Mouse (Mus musculus): ENCODE data around the gene Enox1.

The Enox1 gene

GRCm38 (mm10) chr14:77617250-77617649 is 460.7 kb downstream of the Enox1 start:
- ATAC-seq (ENCODE audit: low TSS enrichment), result no peak

DNA sequence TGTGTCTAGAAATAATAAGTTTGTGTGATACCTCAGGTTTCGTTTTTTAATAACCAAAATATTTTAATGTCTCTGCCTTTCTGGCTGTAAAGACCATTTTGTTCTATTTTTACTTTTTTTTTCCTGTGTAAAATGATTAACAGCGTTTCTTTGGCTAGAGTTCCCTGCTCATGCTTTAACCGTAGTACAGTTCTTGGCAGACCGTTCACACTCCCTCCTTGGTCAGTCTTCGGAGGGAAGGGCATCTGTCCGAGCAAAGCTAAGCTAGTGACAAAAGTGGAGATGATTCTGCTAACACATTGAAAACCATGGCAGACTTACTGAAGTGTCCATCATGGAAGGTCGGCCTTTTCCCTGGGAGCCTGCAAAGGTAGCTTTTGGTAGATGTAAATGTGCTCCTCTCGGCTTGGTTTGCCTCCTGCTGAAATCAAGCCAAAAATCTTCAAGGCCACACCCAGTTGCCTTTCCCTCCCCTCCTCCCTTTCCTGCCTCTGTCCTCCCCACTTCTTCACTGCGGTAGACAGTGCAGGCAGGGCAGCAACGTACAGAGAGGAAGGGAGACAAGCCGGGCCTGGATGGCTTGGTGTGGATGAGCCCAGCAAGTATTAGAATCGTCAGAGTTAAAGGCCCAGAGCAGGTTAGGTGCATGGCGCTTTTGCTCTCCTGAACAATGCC is 461.7 kb downstream of the Enox1 start:
- ATAC-seq (ENCODE audit: low TSS enrichment), result no peak

DNA sequence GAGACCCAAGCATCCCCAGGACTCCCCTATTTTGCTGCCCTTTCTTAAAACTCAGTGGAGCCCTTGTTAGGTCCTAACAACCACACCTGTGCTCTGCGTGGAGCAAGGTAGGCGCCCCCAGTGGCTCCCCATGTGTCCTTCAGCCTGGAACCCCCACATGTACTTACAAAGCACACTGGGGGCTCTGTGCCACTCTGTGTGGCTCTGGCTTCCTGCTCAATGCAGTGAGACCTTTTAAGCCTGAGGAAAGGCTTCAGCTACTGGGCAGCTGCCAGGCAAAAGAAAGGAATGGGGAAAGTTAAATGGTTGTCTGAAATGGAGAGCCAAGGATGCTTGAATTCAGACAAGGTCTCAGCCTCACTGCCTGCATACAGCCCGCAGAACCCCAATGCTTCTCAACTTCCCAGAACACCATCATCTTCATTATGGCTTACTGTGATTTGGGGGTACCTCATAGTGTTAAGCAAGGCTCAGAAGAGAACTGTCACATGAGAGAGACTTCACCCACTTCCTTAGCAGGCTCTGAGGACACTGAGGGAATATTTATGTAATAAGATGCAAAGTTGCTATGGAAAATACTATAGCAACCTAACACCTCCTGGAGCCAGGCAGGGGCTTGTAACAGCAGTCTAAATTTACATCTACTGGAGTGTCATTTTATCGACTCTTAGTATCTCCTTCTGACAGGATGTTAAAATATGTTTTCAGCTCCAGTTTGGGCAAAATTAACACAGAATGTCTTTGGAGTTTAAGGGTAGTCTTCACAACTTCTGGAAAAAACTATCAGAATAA is 465.1 kb downstream of the Enox1 start:
- peak; percentile 97 for ATAC-seq (ENCODE audit: low TSS enrichment)

DNA sequence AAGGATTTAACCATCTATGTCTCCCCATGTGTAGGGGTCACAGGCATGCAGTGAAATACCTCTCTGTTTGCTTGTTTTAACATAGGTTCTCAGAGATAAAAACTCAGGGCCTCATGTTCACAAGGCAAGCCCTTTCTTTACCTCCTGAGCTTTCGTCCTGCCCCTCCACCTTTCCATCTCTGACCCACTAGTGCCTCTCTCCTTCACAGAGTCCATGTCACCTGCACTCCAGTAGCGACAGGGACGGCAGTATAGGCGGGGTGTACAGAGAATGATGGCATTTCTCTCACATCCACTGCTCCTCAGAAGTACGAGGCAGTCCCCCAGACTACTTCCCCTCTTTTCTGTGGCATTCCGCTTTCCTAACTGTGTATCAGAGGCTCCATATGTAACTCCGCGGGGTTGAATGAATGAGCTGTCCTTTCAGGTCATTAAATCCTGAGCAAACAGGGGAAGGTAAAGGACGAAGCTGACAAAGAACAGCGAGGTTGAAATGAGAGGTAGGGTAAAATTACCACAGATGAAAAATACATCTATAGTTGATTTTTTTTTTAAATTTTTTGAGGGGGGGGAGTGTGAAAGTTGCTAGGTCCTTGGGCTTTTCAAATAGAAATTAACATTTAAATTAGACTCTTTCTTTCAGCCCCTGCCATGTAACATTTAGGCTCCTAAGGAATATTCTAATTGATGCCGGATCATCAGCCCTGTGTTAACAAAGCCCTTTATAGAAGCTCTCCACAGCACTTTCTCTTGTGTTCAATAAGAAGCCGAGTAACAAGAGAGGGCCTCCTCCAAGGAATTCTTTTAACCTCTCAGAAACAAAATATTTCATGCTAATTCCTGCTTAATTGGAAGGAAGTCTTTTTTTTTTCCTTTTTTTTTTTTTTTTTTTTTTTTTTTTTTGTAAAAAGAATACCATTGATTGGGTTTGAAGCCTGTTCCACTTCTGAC is 470.3 kb downstream of the Enox1 start:
- no peak for ATAC-seq (ENCODE audit: low TSS enrichment)

DNA sequence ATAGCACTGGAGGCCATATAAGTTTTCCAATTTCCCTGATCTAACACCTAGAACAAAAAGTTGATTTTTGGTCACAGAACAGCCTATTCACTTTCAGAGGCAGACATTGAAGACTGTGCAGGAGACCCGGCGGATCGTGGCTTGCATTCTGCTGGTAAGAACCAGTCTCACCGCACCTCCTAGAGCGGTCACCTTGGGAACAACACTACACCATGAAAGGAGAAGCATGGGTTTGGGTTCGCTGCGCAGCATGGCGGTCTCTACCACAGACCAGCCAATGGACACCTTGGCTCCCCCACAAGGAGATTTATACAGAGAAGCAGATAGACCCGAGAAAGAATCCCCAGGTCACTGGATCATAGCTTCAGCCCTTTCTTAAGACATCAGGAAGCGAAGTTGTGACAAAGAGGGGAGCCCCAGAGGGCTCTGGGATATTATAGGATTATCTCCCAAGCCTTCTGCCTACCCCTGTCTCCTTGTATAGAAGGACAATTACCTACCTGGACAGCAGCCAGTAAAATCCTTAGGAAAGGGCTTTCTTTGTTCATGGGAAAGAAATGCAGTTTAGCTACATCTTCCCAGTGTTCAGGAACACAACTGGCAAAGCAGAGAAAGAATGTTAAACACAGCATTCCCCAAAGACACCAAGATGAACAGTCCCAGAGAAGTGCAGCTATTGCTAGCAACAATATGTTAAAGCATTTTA is 476.1 kb downstream of the Enox1 start:
- ATAC-seq (ENCODE audit: low TSS enrichment), result no peak

- no peak for ATAC-seq (ENCODE audit: low TSS enrichment)
Observed at GRCm38 (mm10) chr14:77633172-77633542, 476.6 kb downstream of the Enox1 start.

DNA sequence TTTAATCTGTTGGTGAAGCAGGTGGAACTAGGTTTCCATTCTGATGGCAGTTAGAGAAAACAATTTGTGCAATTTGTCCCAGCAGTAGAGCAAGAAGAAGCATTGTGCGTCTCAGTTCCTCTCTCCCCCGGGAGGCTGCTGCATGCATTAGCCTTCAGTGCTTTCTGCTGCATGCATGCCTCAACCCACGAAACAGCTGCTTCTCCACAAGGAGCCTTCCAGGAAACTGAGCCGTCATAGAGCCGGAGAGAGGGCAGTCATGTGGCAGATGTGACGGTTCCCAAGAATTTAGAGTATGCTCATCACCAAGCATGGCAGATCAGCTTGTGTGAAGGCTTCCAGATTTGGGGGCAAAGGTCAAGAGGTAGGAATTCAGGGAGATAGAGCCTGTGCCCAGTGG is 480.4 kb downstream of the Enox1 start:
- ATAC-seq (ENCODE audit: low TSS enrichment), result peak; percentile 99

DNA sequence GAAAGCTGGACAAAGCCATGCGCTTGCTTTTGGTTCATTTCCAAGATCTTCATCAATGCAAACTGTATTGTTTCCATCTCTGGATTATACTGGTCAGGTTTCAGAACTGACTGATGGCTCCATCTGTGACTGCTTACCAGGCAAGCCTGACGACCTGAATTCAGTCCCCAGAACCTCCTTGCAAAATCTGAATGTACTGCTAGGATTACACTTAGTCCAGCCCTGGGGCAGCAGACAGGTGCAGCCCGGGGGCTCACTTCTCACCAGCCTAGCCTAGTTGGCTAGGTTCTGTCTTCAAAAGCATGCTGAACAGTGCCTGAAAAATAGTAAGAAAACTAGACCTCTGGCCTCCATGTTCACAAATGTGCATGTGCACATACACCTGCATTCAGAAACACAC is 481.6 kb downstream of the Enox1 start:
- ATAC-seq (ENCODE audit: low TSS enrichment), result no peak

DNA sequence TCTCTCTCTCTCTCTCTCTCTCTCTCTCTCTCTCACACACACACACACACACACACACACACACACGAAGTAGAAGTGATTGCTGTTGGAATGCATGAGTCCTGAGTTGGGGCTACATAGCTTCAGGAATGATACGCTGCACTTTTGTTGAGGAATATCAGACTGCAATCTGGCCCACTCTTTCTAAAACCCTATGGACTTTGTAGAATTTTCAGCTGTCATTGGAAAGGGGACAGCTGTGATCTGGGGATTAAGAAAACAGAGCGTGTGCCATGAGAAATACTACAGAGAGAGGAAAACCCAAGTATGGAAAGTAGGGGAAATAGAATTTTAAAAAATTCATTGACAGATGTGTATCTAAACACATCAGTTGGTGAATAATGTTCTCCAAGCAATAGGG is 482.1 kb downstream of the Enox1 start:
- no peak for ATAC-seq (ENCODE audit: low TSS enrichment)

- no peak for ATAC-seq (ENCODE audit: low TSS enrichment)
Observed at GRCm38 (mm10) chr14:77639586-77639985, 483.0 kb downstream of the Enox1 start.

DNA sequence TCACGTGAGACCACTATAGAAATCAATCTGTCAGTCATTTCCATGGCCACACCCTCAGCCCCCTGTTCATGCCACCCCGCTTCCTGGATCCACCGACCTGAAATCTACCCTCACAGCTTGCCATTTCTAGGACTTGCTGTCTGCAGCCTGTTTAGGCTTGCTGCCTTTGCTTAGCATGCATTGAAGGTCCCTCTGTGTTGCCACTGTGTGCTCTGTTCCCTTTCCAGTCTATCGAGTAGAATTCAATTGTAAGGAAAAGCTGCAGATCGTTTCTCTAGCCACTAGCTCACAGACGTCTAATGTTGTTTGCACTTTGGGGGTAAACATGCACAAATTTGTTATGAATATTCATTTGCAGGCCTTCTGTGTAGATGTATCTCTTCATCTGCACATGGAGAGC is 485.8 kb downstream of the Enox1 start:
- 0 out of 2 replicates have a peak, but pooled peaks have one; percentile 22 for ATAC-seq (ENCODE audit: low TSS enrichment)

GRCm38 (mm10) chr14:77646196-77646595 is 489.6 kb downstream of the Enox1 start:
- no peak for ATAC-seq (ENCODE audit: low TSS enrichment)

DNA sequence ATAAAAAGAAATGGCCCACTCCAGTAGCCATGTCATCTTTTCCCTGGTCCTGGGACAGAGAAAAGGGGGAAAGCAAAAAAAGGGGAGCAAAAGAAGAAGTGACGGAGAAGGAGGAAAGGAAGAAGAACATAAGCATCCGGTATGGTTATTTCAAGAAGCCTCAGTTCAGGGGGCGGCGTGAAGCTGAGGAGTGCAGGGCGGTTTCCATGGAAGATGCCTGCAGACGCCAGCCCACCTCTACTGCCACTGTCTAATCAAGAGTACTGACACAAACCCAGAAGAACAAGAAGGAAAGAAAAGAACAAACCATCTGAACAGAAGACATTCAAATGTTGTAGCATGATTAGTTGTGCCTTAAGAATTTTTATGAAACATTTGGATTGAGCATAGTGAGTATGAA is 490.5 kb downstream of the Enox1 start:
- ATAC-seq (ENCODE audit: low TSS enrichment), result peak; percentile 71; the same call in 1 of the 2 replicates

- no peak for ATAC-seq (ENCODE audit: low TSS enrichment)
Observed at GRCm38 (mm10) chr14:77648305-77648704, 491.7 kb downstream of the Enox1 start.

DNA sequence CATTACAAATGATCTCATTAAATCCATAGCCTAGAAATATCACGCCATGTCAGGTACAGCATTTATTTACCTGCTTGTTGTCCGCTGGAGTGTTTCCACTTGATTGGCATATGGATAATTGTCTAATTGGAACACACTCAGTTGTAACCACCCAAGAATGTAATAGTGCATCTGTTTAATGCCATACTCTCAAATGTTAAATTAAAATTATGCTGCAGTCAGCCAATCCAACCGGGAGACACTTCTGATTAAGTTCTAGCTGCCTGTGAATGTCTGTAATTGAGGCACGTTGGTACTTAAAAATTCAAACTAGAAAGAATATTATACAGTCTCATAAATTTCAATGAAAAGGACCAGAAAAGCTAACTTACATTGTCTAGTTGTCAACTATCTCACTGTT is 502.2 kb downstream of the Enox1 start:
- ATAC-seq (ENCODE audit: low TSS enrichment), result no peak

DNA sequence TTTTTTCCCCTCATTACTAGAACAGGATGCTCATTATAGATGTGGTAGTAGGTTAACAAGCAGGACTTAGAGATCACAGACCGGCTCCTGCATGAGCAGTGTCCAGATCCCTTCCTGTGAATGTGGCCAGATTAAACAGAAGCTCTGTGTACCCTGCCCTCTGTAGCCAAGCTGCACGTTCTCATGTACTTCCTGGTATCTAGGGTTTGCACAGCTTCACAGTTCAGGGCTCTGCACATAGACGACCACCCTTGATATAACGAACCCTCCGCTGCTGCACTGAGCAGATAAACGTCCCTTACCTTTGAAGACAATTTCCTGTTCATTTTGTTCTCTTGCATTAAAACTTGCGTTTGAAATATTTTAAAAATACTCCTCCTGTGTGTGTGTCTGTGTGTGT is 505.7 kb downstream of the Enox1 start:
- ATAC-seq (ENCODE audit: low TSS enrichment), result no peak

GRCm38 (mm10) chr14:77662994-77663393 is 506.4 kb downstream of the Enox1 start:
- ATAC-seq (ENCODE audit: low TSS enrichment), result no peak

- no peak for ATAC-seq (ENCODE audit: low TSS enrichment)
Observed at GRCm38 (mm10) chr14:77668096-77668495, 511.5 kb downstream of the Enox1 start.

GRCm38 (mm10) chr14:77669494-77669893 is 512.9 kb downstream of the Enox1 start:
- ATAC-seq (ENCODE audit: low TSS enrichment), result no peak

DNA sequence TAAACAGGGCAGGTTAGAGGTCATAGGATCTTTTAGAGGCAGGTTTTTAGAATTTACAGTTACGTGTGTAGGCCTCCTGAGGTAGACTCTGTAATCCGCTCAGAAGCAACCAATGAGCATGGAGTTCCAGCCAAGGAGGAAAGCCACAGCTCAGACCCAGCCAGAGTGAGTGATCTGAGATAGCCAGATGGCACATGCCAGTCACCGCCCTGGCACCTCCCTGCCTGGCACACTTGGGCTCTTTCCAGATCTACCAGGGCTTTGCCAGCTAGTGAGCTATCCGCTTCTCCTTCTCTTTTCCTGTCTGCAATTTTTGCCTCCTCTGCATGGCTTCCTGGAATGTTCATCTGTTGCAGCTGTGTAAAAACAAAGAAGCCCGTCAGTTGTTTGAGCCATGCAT is 514.4 kb downstream of the Enox1 start:
- ATAC-seq (ENCODE audit: low TSS enrichment), result peak; percentile 50; the same call in 1 of the 2 replicates

DNA sequence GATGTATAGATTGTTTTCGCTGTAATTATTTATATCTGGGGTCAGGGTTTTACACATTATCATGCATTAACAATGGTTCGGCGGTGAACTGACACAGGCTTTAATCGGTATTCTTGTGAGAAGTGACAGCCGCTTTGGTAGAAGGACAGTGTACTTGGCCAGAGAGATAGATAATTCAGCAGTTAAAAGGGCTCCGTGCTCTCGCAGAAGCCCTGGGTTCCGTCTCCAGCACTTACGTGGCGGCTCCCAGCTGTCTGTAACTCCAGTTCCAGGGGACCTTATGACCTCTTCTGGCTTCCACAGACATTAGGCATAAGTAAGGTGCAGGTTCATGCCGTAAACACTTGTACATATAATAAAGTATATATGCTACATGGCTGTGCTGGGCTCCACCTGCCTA is 515.4 kb downstream of the Enox1 start:
- ATAC-seq (ENCODE audit: low TSS enrichment), result no peak

DNA sequence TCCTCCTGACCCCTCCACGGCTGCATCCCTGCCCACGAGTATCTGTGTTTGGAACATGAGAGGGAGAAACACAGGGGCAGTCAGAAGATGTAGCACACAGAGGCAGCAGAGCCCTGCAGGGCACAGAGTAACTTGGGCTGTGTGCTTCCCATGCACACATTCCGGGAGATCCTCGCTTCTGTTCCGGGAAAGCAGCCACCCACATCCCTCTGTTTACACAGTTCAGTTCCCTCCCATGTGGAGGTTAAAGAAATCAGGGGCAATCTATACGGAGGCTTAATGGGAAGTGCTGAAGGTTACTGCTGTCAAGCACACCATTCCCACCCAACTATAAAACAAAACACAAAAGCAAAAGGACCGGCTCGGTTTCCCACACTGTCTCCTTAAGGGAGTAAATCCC is 516.6 kb downstream of the Enox1 start:
- 0 out of 2 replicates have a peak, but pooled peaks have one; percentile 42 for ATAC-seq (ENCODE audit: low TSS enrichment)
